Mouse (Mus musculus): ENCODE measurements around the gene Xkr7. TPM values are rescaled to one million over a fixed set of nuclear protein-coding genes. Genes with fewer than 3 reads are reported as not detected.
A peak's percentile ranks its signal among the peaks of the same experiment; 100 is the strongest.

Gene Xkr7
- not detected in 2 replicates for polyA plus RNA-seq (2015; fragmentation: Nextera tagmentation; extraction: Ambion mirVana)

DNA sequence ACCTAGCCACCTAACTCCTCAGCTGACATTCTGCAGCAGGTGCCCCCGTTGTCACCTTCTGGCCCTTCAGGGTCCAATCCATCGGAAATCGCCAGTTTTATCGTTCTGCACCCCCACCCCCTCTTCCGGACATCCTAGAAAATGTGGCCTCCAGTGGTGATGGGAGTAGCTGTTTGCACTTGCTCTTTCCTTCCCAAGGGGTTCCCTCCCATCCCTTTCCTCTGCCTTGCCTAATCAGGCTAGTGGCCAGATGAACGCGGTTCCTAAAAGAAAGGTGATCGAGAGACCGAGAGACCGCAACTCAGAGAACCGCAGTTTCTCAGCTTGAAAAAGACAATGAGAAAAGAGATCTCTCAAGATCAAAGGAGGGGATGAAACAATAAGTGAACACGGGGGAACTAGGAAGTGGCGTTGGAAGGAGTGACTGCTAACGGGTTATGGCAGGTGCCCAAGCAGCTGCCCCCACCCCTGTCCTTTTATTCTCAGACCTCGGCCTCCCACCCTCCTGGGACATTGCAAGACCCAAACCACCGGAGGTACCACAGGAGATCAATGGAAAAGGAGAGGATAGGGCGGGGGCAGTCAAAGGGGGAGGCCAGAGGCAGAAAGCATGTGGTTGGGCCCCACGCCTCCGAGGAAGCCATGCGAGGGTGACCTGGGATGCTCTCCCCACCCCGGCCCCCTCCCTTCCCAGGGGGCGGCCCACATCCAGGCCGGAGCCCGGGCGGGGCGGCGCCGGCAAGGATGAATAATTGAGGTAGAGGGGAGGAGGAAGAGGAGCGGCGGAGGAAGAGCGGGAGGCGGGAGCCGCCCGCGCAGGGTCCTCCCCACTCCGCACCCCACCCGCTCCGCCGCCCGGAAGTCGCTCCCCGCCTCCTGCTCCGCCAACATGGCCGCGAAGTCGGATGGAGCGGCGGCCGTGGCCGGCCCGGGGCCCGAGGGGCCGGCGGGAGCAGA, at the start of gene Xkr7:
Xkr7 (plus strand) TSS at position 727 of the 957 bp plus-strand sequence.
- peak; percentile 49; the same call in 1 of the 2 replicates for ATAC-seq (ENCODE audit: insufficient read depth, low FRiP score)
- Histone ChIP-seq H3K27me3 (ENCODE audit: control insufficient read depth, insufficient read depth, low read length) (peaks cover 26% of the 10 kb centered on the region), H3K4me1 (ENCODE audit: control insufficient read depth, insufficient read depth, low read length) (peaks cover 5% of the 10 kb centered on the region), H3K4me3 (replicated peaks; ENCODE audit: low read length) (peak within 1 kb of the TSS; percentile 43), H3K9ac (ENCODE audit: low read length) (no peak within 1 kb of the TSS), H3K27ac (ENCODE audit: low read length) (no peak within 1 kb of the TSS), H3K4me2 (ENCODE audit: low read depth, low read length) (peak within 1 kb of the TSS; percentile 77), H3K36me3 (ENCODE audit: control insufficient read depth, insufficient read depth, low read length) (no peaks in the 10 kb centered on the region), H3K9me3 (replicated peaks; ENCODE audit: control insufficient read depth, low read length) (no peaks in the 10 kb centered on the region)
- WGBS, result 2% methylated on average over 49 of the region's 54 CpGs

DNA sequence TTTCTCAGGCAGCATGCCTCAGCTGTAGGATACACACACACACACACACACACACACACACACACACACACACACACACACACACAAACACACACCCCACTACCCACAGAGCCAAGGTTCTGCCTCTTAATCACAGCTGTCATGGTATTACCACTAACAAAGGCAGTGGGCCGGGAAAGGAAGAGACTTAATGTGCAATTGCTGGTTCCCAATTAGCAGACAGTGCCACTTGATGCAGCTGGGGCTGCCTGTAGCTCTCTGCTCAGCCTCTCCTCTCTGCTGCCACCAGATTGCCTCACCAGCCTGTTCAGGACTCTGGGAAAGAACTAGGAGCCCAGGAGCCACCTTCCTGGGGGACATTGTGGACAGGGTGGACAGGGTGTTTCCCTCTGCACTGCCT, 46.1 kb upstream of the Xkr7 start:
- Histone ChIP-seq H3K27me3 (ENCODE audit: control insufficient read depth, insufficient read depth, low read length) (no peaks in the 10 kb centered on the region), H3K9me3 (replicated peaks; ENCODE audit: control insufficient read depth, low read length) (no peaks in the 10 kb centered on the region), H3K27ac (ENCODE audit: low read length) (no peak overlapping the region), H3K36me3 (ENCODE audit: control insufficient read depth, insufficient read depth, low read length) (no peaks in the 10 kb centered on the region), H3K4me3 (replicated peaks; ENCODE audit: low read length) (no peak overlapping the region), H3K4me2 (ENCODE audit: low read depth, low read length) (no peak overlapping the region), H3K9ac (ENCODE audit: low read length) (no peak overlapping the region), H3K4me1 (ENCODE audit: control insufficient read depth, insufficient read depth, low read length) (no peaks in the 10 kb centered on the region)
- no peak for ATAC-seq (ENCODE audit: insufficient read depth, low FRiP score)
- 52% methylated on average over 1 of the region's 1 CpGs for WGBS

DNA sequence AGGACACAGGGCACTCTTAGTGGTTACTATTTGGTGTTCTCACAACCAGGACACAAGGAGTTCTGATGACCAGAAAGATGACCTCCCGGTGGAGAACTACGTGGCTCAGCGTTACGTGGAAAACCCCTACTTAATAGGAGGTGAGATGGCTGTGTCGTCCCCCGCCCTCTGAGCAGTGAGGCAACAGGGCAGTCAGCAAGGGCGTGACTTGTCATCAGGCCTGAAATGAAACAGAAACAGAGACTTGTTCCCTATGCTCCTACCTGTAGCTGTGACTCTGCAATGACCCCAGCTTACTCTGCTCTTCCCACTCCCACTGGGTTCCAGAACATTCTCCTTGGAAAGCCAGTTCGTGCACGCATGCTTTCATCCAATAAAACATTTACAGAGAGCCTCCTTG, 40.1 kb upstream of the Xkr7 start:
- H3K4me3 ChIP-seq (replicated peaks; ENCODE audit: low read length), result no peak overlapping the region
- no peaks in the 10 kb centered on the region for H3K27me3 ChIP-seq (ENCODE audit: control insufficient read depth, insufficient read depth, low read length)
- no peak overlapping the region for H3K4me2 ChIP-seq (ENCODE audit: low read depth, low read length)
- no peak for ATAC-seq (ENCODE audit: insufficient read depth, low FRiP score)
- H3K4me1 ChIP-seq (ENCODE audit: control insufficient read depth, insufficient read depth, low read length), result no peaks in the 10 kb centered on the region
- WGBS, result 84% methylated on average over 9 of the region's 9 CpGs
- no peaks in the 10 kb centered on the region for H3K9me3 ChIP-seq (replicated peaks; ENCODE audit: control insufficient read depth, low read length)
- H3K27ac ChIP-seq (ENCODE audit: low read length), result no peak overlapping the region
- no peak overlapping the region for H3K9ac ChIP-seq (ENCODE audit: low read length)
- H3K36me3 ChIP-seq (ENCODE audit: control insufficient read depth, insufficient read depth, low read length), result no peaks in the 10 kb centered on the region

DNA sequence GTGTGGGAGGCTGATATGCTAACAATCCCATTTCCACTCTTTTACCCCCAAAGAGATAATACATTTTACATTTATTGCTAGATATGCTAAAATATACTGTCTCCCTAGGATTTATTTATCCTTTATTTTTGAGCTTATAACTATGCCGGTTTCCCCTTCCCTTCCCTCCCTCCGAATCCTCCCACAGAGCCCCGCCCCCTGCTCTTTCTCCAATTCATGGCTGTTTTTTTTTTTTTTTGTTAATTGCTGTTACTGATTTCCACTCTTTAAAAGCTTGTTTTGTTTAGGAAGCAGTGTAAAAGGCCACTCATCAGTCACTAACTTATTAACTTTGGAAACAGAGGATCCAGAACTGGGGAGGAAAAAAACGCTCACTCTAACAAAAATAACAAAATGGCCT, 34.6 kb upstream of the Xkr7 start:
- Histone ChIP-seq H3K36me3 (ENCODE audit: control insufficient read depth, insufficient read depth, low read length) (no peaks in the 10 kb centered on the region), H3K27ac (ENCODE audit: low read length) (no peak overlapping the region), H3K4me2 (ENCODE audit: low read depth, low read length) (no peak overlapping the region), H3K4me3 (replicated peaks; ENCODE audit: low read length) (no peak overlapping the region), H3K9me3 (replicated peaks; ENCODE audit: control insufficient read depth, low read length) (no peaks in the 10 kb centered on the region), H3K4me1 (ENCODE audit: control insufficient read depth, insufficient read depth, low read length) (no peaks in the 10 kb centered on the region), H3K27me3 (ENCODE audit: control insufficient read depth, insufficient read depth, low read length) (no peaks in the 10 kb centered on the region), H3K9ac (ENCODE audit: low read length) (no peak overlapping the region)
- no peak for ATAC-seq (ENCODE audit: insufficient read depth, low FRiP score)
- 58% methylated on average over 4 of the region's 4 CpGs for WGBS

DNA sequence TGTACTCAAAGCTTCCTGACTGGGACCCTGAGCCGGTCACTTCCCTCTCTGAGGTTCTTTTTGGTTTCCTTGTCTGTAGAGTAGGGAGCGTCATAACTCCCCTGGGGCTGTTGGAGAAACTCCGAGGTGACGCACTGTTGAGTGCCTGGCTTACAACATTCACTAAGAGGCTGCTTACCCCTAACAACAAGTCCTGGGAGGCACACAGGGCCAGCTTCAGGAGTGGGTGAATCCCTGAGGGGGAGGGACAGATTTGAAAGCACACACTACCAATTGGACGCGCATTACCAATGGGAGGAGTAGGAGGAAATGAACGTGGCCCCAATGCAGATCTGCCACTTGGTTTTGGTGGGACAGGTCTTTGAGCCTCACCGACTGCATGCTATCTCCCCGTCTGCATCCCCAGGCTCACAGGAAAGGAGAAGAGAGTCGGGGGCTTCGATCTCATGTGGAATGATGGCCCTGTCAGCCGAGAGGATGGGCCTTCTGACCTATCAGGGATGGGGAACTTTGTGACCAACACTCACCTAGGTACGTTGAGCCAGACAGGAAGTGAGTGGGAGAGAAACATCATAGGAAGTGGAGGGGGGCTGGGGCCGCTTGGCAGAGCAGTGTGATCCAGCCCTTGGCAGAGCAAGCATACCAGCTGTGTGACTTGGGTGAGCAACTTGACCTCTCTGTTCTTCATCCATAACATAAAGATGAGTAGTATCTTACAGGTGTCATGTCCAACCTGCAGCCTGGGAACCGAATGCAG, 29.0 kb upstream of the Xkr7 start:
- no peak for ATAC-seq (ENCODE audit: insufficient read depth, low FRiP score)
- 70% methylated on average over 15 of the region's 15 CpGs for WGBS
- H3K27me3 ChIP-seq (ENCODE audit: control insufficient read depth, insufficient read depth, low read length), result no peaks in the 10 kb centered on the region

DNA sequence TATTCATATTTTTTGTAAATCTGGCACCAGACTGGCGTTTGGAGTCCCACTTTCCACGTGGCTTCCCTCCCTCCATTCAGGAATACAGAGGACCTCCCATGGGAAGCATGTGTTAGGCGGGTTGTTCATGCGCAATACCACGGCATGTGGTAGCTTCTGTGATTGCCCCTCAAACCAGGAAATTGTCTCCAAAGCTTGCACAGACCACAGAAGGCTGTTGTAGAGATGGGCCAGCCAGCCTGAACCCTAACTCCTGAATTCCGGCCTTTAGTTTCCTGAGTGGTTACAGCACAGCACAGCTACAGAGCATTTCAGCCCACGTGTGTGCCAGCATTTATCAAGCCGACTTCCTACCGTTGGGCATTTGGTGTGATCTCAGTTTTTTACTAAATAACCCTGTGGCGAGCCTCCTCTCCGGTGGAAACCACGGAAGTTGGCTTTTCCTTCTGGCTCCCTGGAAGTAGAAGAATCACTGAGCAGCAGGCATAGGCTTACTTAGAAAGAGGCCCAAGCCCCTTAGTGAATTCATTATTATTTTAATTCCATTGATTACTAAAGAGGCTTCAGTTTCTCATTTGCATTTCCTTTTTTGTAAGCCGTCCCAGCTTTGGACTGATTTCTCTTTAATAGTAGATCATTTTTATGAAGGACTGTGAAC, 27.8 kb upstream of the Xkr7 start:
- ATAC-seq (ENCODE audit: insufficient read depth, low FRiP score), result no peak
- no peaks in the 10 kb centered on the region for H3K4me1 ChIP-seq (ENCODE audit: control insufficient read depth, insufficient read depth, low read length)
- H3K4me3 ChIP-seq (replicated peaks; ENCODE audit: low read length), result no peak overlapping the region
- no peaks in the 10 kb centered on the region for H3K27me3 ChIP-seq (ENCODE audit: control insufficient read depth, insufficient read depth, low read length)
- no peak overlapping the region for H3K9ac ChIP-seq (ENCODE audit: low read length)
- H3K9me3 ChIP-seq (replicated peaks; ENCODE audit: control insufficient read depth, low read length), result no peaks in the 10 kb centered on the region
- H3K27ac ChIP-seq (ENCODE audit: low read length), result no peak overlapping the region
- H3K36me3 ChIP-seq (ENCODE audit: control insufficient read depth, insufficient read depth, low read length), result no peaks in the 10 kb centered on the region
- no peak overlapping the region for H3K4me2 ChIP-seq (ENCODE audit: low read depth, low read length)
- 63% methylated on average over 13 of the region's 13 CpGs for WGBS

More for the DNA sequence above, 29.0 kb upstream of the Xkr7 start:
- Histone ChIP-seq H3K4me2 (ENCODE audit: low read depth, low read length) (no peak overlapping the region), H3K9me3 (replicated peaks; ENCODE audit: control insufficient read depth, low read length) (no peaks in the 10 kb centered on the region), H3K4me3 (replicated peaks; ENCODE audit: low read length) (no peak overlapping the region), H3K4me1 (ENCODE audit: control insufficient read depth, insufficient read depth, low read length) (no peaks in the 10 kb centered on the region), H3K27ac (ENCODE audit: low read length) (no peak overlapping the region), H3K9ac (ENCODE audit: low read length) (no peak overlapping the region), H3K36me3 (ENCODE audit: control insufficient read depth, insufficient read depth, low read length) (no peaks in the 10 kb centered on the region)

DNA sequence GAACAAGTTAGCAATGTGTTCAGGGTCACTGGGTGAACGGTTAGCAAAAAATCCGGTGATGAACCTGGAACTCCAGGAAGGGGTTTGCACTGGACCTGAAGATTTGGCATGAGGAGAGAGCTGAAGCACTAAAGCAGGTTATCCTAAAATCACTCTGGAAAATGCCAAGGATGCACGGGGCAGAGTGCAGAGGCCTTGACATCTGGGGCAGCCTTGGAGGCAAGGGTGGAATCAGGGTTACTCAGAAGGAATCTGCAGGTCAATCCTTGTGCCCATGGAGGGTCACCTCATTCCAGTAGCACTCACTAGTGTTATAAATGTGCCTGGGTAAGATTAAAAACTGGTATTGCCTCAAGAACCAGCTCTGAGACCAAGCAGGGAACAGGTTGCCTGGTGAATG, 25.7 kb upstream of the Xkr7 start:
- WGBS, result 86% methylated on average over 3 of the region's 3 CpGs
- peaks cover 19% of the 10 kb centered on the region; the same call in 1 of the 2 replicates for H3K36me3 ChIP-seq (ENCODE audit: control insufficient read depth, insufficient read depth, low read length)
- H3K4me1 ChIP-seq (ENCODE audit: control insufficient read depth, insufficient read depth, low read length), result no peaks in the 10 kb centered on the region
- H3K27ac ChIP-seq (ENCODE audit: low read length), result no peak overlapping the region
- H3K9ac ChIP-seq (ENCODE audit: low read length), result no peak overlapping the region
- H3K27me3 ChIP-seq (ENCODE audit: control insufficient read depth, insufficient read depth, low read length), result no peaks in the 10 kb centered on the region
- H3K4me2 ChIP-seq (ENCODE audit: low read depth, low read length), result no peak overlapping the region
- H3K9me3 ChIP-seq (replicated peaks; ENCODE audit: control insufficient read depth, low read length), result no peaks in the 10 kb centered on the region
- H3K4me3 ChIP-seq (replicated peaks; ENCODE audit: low read length), result no peak overlapping the region
- ATAC-seq (ENCODE audit: insufficient read depth, low FRiP score), result no peak

DNA sequence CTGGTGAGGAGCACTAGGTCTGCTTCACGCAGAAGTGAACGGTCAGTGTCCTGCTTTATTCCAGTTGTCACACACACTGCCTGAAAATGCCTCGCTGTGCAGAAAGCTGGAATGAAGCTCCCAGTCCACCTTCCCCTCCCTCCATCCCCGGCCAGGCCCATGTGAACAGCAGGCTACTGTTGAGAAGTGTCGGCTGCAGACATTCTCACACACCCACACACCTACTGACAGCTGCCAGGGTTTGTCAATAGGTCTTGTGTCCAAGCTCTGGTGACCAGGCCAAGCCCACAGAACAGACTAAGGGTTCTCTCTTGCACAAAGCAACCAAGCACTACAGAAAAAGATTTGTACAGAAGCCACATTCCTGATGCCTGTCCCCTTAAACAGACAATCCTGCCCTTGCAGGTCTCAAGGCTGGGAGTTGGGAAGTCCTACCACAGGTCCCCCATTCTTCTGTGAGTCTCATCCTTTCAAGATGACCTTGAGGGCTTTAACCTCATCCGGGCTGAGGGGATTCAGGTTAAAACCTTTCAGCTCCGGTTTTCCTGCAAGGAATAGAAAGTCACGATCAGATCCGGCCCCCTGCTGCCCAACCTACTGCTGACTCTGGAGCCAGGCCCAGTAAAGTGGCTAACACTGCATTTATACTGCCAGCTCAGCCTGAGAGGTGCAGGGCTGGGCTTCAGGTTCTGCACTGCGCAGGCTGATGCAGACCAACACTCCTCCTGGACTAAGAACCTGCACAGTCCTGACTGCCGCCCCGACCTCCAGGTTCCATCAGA, 22.3 kb upstream of the Xkr7 start:
- H3K9me3 ChIP-seq (replicated peaks; ENCODE audit: control insufficient read depth, low read length), result no peaks in the 10 kb centered on the region
- no peak overlapping the region for H3K9ac ChIP-seq (ENCODE audit: low read length)
- H3K36me3 ChIP-seq (ENCODE audit: control insufficient read depth, insufficient read depth, low read length), result peaks cover 19% of the 10 kb centered on the region; the same call in 1 of the 2 replicates
- no peak overlapping the region for H3K27ac ChIP-seq (ENCODE audit: low read length)
- WGBS, result 87% methylated on average over 12 of the region's 12 CpGs
- H3K4me2 ChIP-seq (ENCODE audit: low read depth, low read length), result no peak overlapping the region
- no peaks in the 10 kb centered on the region for H3K27me3 ChIP-seq (ENCODE audit: control insufficient read depth, insufficient read depth, low read length)
- no peak overlapping the region for H3K4me3 ChIP-seq (replicated peaks; ENCODE audit: low read length)
- H3K4me1 ChIP-seq (ENCODE audit: control insufficient read depth, insufficient read depth, low read length), result peaks cover 4% of the 10 kb centered on the region
- no peak for ATAC-seq (ENCODE audit: insufficient read depth, low FRiP score)

Data from stomach, embryonic 16.5 days (tissue).